Mouse (Mus musculus): ENCODE measurements around the gene Fam180a.
A peak's percentile ranks its signal among the peaks of the same experiment; 100 is the strongest.
"Not testable (repeated sequence)": the region's sequence is repeated elsewhere in the genome, so short reads cannot be mapped to it uniquely, and the experiment has no call there.

Fam180a gene

GRCm38 (mm10) chr6:35326111-35326515, at the start of gene Fam180a:
Gene Fam180a, minus strand, starts transcription at chr6:35326141.
- peak; percentile 10 for DNase-seq

DNA sequence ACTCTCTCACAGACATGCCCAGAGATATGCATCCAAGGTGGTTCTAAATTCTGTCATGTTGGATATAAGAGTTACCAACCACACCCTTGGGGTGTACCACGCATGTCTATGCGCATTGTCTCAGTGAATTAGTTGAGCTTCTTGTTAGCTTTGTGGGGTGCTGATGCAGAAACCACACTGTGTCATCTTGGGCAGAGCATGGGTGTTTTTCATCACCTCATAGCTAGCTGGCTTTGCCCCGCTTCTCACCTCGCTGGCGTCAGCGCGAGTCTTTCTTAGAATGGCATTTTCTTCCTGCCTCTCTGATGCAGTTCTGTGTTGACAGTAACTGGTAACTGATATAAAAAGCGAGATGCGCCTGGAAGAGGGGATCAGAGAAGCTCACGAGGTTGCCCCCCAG, 48.1 kb upstream of the Fam180a start:
- no peak for DNase-seq

DNA sequence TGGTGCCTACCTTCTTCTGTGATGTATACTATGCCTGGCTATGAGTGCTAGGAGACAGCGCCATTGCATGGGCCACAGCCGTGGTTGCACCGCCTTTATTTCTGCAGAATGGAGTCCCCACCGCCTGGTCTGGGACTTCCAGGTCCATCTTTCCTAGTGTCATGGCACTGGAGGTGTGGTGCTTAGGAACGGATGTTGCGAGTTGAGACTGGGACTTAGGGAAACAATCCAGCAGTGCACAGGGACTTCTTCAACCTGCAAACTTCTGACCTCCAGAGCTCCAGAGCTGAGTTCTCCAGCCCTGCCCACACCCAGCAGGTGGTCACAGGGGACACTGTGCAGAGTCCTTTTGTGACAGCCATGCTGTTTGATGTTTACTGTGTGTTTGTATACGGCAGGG, 44.4 kb upstream of the Fam180a start:
- DNase-seq, result no peak

GRCm38 (mm10) chr6:35369578-35370282, 43.8 kb upstream of the Fam180a start:
- DNase-seq, result not testable (repeated sequence)

GRCm38 (mm10) chr6:35362596-35362995, 36.7 kb upstream of the Fam180a start:
- DNase-seq, result no peak

GRCm38 (mm10) chr6:35355320-35355719, 29.4 kb upstream of the Fam180a start:
- no peak for DNase-seq

GRCm38 (mm10) chr6:35354622-35354998, 28.7 kb upstream of the Fam180a start:
- no peak for DNase-seq

GRCm38 (mm10) chr6:35353846-35354621, 28.1 kb upstream of the Fam180a start:
- no peak for DNase-seq

DNA sequence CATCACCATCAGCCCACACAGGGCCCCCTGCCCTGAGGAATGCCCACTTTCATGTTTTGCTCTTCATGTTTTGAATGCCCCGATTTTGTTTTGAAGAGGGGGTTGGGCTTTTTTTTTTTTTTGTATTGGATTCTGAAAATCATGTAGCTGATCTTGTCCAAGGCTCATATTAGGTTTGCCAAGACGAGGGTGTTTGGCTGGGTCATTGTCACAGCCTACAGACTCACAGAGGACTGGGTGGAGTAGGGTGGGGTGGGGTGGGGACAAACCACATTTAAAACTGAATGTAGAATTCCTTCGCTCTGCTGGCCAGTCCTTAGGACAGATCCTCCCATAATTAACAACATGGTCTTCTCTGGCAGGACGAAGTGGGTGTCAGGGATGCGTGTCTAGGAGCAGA, 27.5 kb upstream of the Fam180a start:
- DNase-seq, result no peak

DNA sequence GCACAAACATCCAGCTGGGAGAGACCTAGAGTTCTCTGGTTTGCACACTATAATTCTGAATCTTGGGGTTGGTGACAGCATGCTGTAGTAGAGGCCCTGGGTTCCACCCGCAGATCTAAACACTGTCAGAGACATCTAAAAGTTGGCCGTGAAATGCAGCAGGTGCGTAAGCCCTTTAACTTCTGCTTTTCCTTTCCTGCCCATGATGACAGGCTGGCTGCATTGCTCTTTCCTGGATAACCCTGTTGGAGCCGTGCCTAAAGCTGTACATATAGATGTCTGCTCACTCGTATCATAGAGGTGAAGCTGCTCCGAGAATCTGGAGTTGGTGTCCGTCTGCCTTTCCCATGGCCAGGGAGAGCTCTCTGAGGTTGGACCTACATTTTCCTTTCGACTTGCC, 26.9 kb upstream of the Fam180a start:
- no peak for DNase-seq

- DNase-seq, result no peak
Measured at GRCm38 (mm10) chr6:35351826-35352225, 25.9 kb upstream of the Fam180a start.

DNA sequence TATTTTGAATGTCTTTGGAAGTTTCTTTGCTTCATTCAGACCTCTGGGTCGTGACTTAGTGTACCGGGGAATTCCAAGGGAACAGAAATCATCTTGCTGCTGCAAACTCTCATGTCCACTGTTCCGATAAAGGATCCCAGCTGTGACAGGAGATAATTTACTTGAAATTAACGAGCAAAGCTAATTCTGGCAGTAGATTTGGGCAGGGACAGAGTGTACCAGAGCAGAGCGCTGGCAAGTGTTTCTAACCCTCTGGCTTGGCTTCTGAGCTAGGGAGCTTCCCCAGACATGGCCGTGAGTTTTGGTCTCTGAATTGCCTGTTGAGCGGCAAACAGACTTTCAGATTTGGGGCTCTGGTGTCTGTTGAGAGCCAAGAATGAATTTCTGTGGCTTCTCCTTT, 23.8 kb upstream of the Fam180a start:
- DNase-seq, result no peak

DNA sequence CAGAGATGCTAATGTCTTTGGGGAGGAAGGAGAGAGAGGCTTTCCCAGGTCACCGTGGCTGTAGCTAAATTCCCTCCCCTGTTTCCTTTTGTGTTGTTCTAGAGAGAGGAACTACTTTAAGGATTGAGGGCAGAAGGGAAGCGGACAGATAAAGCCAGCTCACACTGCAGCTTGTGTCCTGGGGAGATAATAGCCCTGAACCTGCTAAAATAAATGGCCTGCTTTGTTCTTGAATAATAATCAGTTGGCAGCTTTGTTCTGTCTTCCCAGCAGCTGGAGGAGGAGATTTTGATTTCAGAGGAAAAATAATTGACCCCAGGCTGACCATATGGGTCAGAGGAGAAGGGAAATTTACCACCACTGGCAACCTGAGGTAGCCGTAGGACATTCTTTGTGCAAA, 12.7 kb upstream of the Fam180a start:
- DNase-seq, result no peak

DNA sequence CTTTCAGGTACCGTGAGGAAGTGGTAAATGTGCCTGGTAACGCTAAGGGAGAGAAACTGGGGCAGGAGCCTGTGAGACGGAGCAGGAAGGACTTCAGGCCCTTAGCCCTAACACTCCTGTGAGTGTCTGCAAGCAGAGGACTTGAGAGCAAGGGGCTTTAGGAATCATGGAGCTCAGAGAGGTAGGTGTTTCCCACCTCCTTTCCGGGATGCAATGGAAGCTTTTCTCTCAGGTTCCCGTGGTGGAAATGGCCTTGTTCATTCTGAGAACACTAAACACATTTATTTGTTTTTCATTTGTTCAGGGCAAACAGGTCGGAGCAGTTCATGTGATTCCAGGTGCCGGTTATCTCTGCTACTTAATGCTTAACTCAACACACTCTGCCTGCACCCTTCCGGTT, 11.9 kb upstream of the Fam180a start:
- DNase-seq, result no peak

DNA sequence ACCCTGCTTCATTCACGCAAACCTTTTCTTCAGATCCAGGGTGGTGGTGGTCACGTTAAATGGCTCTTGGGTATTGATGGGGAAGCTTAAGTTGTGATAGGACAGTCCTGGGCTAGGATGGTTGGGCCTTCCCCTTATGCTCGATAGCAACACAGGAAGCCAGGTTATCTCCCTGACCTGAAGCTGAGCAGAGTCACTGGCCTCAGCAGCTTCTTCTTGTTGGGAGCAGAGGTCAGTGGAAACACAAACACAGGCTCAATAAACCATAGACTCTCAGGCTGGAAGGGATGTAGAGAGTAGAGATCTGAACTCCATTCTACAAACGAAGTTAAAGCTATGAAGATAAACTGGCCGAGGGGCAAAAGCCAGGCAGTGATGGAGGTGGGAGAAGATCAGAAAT, 9.5 kb upstream of the Fam180a start:
- DNase-seq, result no peak

DNA sequence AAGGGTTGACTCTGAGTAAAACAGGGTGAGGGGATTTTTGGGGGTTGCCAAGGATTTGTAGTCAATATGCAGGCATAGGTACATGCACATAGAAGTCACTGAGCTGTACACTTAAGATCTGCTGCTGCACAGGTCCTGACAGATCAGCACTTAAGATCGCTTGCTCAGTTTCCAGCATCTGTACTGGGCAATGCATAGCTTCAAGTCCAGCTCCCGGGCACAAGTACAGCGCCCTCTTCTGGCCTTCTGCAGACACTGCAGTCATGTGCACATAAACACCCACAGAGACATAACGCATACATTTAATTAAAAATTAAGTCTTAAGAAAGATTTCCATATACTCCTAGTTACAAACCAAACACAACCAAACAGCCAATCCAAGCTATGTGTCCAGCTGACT, 8.3 kb upstream of the Fam180a start:
- DNase-seq, result no peak

DNA sequence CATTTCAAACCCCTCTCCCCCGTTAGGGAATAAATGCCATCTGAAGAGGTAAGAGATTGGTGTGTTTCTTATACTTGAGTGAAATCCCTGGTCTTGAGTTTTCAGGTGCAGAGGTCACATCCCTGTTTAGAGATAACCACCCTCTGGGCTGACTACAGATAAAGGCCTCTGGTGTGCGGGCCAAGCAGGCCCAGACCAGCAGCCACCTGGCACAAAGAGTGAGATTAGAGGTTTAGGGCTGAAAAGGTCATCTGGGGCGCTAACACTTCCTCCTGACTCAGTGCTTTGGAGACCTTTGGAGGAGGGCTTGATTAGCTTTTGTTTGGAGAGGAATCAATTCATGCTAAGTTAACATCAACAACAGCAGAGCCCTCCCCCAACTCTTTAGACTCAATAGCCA, 7.7 kb upstream of the Fam180a start:
- no peak for DNase-seq

DNA sequence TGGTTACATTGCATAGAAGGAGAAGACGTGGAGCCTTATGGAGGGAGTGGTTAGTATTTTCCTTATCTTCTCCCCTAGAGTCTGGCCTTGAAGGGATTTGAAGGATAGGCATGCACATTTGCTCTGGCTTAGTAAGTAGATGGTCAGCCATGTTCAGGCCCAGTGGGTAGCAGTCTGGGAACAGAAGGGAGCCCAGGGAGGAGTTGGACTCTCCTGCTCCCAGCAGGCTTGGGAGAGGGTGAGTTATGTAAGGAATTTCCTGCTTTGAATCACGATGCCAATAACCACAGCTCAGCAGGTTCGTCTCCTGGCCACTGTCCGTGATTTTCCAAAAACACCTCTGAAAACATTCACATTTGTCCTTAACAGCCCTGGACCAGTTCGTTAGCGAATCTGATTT, 4.9 kb upstream of the Fam180a start:
- DNase-seq, result no peak

GRCm38 (mm10) chr6:35329956-35330355, 4.0 kb upstream of the Fam180a start:
- no peak for DNase-seq

DNA sequence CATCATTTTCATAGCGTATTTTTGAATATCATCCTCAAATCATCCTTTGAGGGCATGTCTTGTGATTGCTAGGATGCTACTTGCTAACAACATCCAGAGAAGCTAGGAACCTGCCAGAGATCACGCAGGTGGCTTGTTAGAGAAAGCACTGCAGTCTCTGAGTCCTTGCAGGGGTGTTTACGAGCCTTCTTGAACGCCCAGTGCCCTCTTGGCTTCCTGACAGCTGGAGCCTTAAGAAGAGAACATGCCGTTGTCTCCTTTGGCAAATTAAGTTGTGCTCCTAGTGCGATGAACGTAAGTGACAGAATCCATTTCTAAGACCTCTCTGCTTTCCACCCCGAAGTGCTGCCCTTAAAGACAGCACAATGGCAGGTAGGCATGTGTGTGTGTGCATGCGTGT, 1.6 kb downstream of the Fam180a start:
- DNase-seq, result no peak

- no peak for DNase-seq
Measured at GRCm38 (mm10) chr6:35323046-35323445, 2.9 kb downstream of the Fam180a start.

GRCm38 (mm10) chr6:35321105-35321504, 4.8 kb downstream of the Fam180a start:
- DNase-seq, result no peak

DNA sequence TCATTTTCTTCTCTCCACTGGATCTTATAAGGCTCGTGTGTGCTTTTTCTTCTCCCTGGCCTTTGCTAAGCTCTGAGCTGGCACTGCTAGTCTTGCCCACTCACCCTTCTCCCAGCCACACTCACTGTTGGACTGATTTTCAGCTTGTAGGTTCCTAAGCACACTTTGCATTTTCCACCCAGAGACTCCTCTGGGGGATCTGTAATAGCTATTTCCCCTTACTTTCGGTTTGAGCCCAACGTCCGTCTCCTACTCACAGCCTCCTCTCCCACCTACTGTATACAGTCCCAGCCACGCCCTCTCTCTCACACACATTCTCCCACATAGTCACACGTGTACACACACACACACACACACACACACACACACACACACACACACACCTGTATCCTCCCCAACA, 6.1 kb downstream of the Fam180a start:
- no peak for DNase-seq

DNA sequence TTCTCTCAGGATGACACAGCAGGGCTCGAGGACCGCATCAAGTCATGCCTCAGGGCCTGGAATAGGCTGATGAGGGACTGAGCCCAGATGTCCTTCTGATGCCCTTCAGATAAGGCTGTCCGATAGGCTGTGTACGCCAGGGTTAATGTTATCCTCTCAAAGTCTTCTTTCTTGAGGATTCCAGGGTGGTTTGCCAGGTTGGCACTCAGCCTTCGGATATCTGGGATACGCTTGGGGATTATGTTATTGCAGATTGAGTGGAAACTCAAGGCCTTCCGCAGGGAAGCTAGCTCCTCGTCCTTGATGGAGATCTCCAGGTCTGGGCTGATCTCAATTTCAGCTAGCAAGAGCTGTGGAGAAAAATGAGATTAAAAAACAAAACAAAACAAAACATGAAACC, 12.4 kb downstream of the Fam180a start:
- DNase-seq, result no peak

GRCm38 (mm10) chr6:35309406-35309805, 16.5 kb downstream of the Fam180a start:
- no peak for DNase-seq

All from right cerebral cortex, postnatal 4 days (tissue).